Mouse (Mus musculus): ENCODE results near the gene Olfr1260. TPM values are rescaled to one million over a fixed set of nuclear protein-coding genes. Genes with fewer than 3 reads are reported as not detected.

The Olfr1260 gene
- total RNA-seq, 1 experiment, result not detected

DNA sequence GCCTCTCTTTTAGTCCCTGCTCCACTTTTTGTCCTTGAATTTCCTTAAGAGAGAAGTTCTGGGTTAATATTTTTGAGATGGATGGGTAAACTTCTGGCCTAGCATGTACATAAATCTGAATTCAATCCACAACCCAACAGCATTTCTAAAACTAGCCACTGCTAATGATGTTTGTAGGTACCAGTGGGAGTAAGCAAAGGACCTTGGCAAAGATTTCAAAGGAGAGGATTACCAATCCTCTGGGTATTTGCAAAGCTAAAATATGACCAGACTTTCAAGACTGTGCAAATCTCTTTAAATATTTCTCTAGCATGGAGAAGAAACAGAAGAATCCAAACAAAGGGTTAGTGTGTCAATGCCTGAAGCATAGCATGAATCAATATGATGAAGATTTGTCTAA, 25.7 kb downstream of the Olfr1260 start, which contains the start of gene Olfr1262:
TSS of gene Olfr1262 (plus strand) at position 301 of the 400 bp plus-strand sequence.
- Histone ChIP-seq H3K9ac (ENCODE audit: insufficient read depth, low read depth, low read length, poor library complexity, severe bottlenecking) (no peak within 1 kb of the TSS), H3K4me3 (ENCODE audit: insufficient read depth in 1 of 2, low read depth in 1 of 2, low read length in 2 of 2, poor library complexity in 1 of 2, severe bottlenecking in 1 of 2) (no peak within 1 kb of the TSS), H3K9me3 (ENCODE audit: control insufficient read depth, insufficient read depth, low read depth, low read length) (no peaks in the 10 kb centered on the region), H3K4me1 (ENCODE audit: control insufficient read depth in 2 of 2, insufficient read depth in 2 of 2, low read length in 2 of 2, poor library complexity in 1 of 2) (no peaks in the 10 kb centered on the region), H3K36me3 (ENCODE audit: control insufficient read depth, insufficient read depth, low read length, poor library complexity, severe bottlenecking) (no peaks in the 10 kb centered on the region), H3K27ac (ENCODE audit: insufficient read depth, low read depth, low read length, poor library complexity, severe bottlenecking) (no peak within 1 kb of the TSS)
- TF ChIP-seq ZNF384 (IDR thresholded peaks at IDR 0.05; ENCODE audit: low read depth, low read length) (no peak), ZC3H11A (IDR thresholded peaks at IDR 0.05; ENCODE audit: borderline replicate concordance, low read depth, low read length) (no peak), HCFC1 (IDR thresholded peaks at IDR 0.05; ENCODE audit: borderline replicate concordance, insufficient read depth, low read length) (no peak), CHD2 (IDR thresholded peaks at IDR 0.05; ENCODE audit: low read depth, low read length) (no peak), MAFK (IDR thresholded peaks at IDR 0.05; ENCODE audit: insufficient read depth, low read depth, low read length) (no peak)
- in situ Hi-C loops (cut with MboI; ENCODE audit: low sequenced_read_pairs in 2 of 2, unreplicated experiment in 2 of 2), result no loop called here
- DNase-seq (ENCODE audit: low read depth, low spot score), result no peak

DNA sequence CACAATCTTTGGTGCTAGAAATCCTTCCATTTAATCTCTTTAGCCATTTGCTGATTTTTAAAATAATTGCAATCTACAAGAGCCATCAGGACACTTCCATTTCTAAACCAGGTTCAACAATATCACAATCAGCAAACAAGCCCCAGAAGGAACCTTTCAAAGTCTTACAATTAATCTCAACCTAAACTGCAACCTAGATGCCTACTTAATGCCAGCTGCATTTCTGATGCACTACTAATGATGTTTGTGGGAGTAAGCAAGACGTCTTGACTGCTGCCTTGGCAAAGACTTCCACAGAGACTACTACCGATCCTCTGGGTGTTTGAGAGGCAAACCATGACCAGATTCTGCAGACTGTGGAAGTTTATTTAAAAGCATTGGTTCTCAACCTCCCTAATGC, 37.7 kb downstream of the Olfr1260 start, which contains the start of gene Olfr1263:
TSS of gene Olfr1263 (plus strand) at position 301 of the 400 bp plus-strand sequence.
- H3K36me3 ChIP-seq (ENCODE audit: control insufficient read depth, insufficient read depth, low read length, poor library complexity, severe bottlenecking), result no peaks in the 10 kb centered on the region
- no peak within 1 kb of the TSS for H3K4me3 ChIP-seq (ENCODE audit: insufficient read depth in 1 of 2, low read depth in 1 of 2, low read length in 2 of 2, poor library complexity in 1 of 2, severe bottlenecking in 1 of 2)
- H3K9me3 ChIP-seq (ENCODE audit: control insufficient read depth, insufficient read depth, low read depth, low read length), result no peaks in the 10 kb centered on the region
- no peak for DNase-seq (ENCODE audit: low read depth, low spot score)
- no peak within 1 kb of the TSS for H3K27ac ChIP-seq (ENCODE audit: insufficient read depth, low read depth, low read length, poor library complexity, severe bottlenecking)
- in situ Hi-C loops (cut with MboI; ENCODE audit: low sequenced_read_pairs in 2 of 2, unreplicated experiment in 2 of 2), result no loop called here
- H3K4me1 ChIP-seq (ENCODE audit: control insufficient read depth in 2 of 2, insufficient read depth in 2 of 2, low read length in 2 of 2, poor library complexity in 1 of 2), result no peaks in the 10 kb centered on the region
- no peak for TF ChIP-seq ZC3H11A (IDR thresholded peaks at IDR 0.05; ENCODE audit: borderline replicate concordance, low read depth, low read length)
- no peak for TF ChIP-seq ZNF384 (IDR thresholded peaks at IDR 0.05; ENCODE audit: low read depth, low read length)
- no peak for TF ChIP-seq CHD2 (IDR thresholded peaks at IDR 0.05; ENCODE audit: low read depth, low read length)
- TF ChIP-seq HCFC1 (IDR thresholded peaks at IDR 0.05; ENCODE audit: borderline replicate concordance, insufficient read depth, low read length), result no peak
- TF ChIP-seq MAFK (IDR thresholded peaks at IDR 0.05; ENCODE audit: insufficient read depth, low read depth, low read length), result no peak
- H3K9ac ChIP-seq (ENCODE audit: insufficient read depth, low read depth, low read length, poor library complexity, severe bottlenecking), result no peak within 1 kb of the TSS

DNA sequence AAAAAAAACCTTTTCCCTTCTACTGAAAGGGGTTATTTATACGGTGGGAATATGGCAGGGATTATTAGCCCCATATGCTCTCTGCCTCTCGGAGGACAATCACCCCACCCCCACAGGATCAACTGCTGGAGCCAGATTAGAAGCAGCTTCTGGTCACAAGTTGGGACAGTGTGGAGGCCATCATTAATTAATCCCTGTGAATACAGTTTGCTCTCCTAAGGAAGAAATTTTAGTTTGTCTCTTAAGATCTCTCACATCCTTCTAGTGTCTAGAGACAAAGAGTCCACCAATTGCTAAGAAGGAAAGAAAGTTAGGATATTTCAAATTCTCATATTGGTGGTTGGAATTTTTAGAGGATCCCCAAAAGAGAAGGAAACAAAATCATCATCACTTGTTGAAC, 51.3 kb downstream of the Olfr1260 start, which contains the start of gene Olfr1264:
TSS of gene Olfr1264 (minus strand) at position 101 of the 400 bp plus-strand sequence.
- Histone ChIP-seq H3K9ac (ENCODE audit: insufficient read depth, low read depth, low read length, poor library complexity, severe bottlenecking) (no peak within 1 kb of the TSS), H3K4me3 (ENCODE audit: insufficient read depth in 1 of 2, low read depth in 1 of 2, low read length in 2 of 2, poor library complexity in 1 of 2, severe bottlenecking in 1 of 2) (no peak within 1 kb of the TSS), H3K4me1 (ENCODE audit: control insufficient read depth in 2 of 2, insufficient read depth in 2 of 2, low read length in 2 of 2, poor library complexity in 1 of 2) (no peaks in the 10 kb centered on the region), H3K36me3 (ENCODE audit: control insufficient read depth, insufficient read depth, low read length, poor library complexity, severe bottlenecking) (no peaks in the 10 kb centered on the region), H3K9me3 (ENCODE audit: control insufficient read depth, insufficient read depth, low read depth, low read length) (no peaks in the 10 kb centered on the region), H3K27ac (ENCODE audit: insufficient read depth, low read depth, low read length, poor library complexity, severe bottlenecking) (no peak within 1 kb of the TSS)
- in situ Hi-C loops (cut with MboI; ENCODE audit: low sequenced_read_pairs in 2 of 2, unreplicated experiment in 2 of 2), result no loop called here
- no peak for DNase-seq (ENCODE audit: low read depth, low spot score)
- TF ChIP-seq ZNF384 (IDR thresholded peaks at IDR 0.05; ENCODE audit: low read depth, low read length) (no peak), ZC3H11A (IDR thresholded peaks at IDR 0.05; ENCODE audit: borderline replicate concordance, low read depth, low read length) (no peak), MAFK (IDR thresholded peaks at IDR 0.05; ENCODE audit: insufficient read depth, low read depth, low read length) (no peak), HCFC1 (IDR thresholded peaks at IDR 0.05; ENCODE audit: borderline replicate concordance, insufficient read depth, low read length) (no peak), CHD2 (IDR thresholded peaks at IDR 0.05; ENCODE audit: low read depth, low read length) (no peak)

Other genes with a start within 250 kb of the Olfr1260 start
- gene Olfr1252, start 249.3 kb upstream of the Olfr1260 start, total RNA-seq (2012; rRNA removed), result not detected in 2 replicates
- not detected in 2 replicates for gene Olfr1253, start 217.2 kb upstream of the Olfr1260 start, total RNA-seq (2012; rRNA removed)
- gene Olfr1254, start 180.7 kb upstream of the Olfr1260 start, total RNA-seq (2012; rRNA removed), result not detected in 2 replicates
- gene Olfr1255, start 162.3 kb upstream of the Olfr1260 start, total RNA-seq (2012; rRNA removed), result not detected in 2 replicates
- gene Olfr1256, start 132.8 kb upstream of the Olfr1260 start, total RNA-seq (2012; rRNA removed), result not detected in 2 replicates
- not detected in 2 replicates for gene Olfr48, start 126.1 kb upstream of the Olfr1260 start, total RNA-seq (2012; rRNA removed)
- gene Olfr1257, start 95.9 kb upstream of the Olfr1260 start, total RNA-seq (2012; rRNA removed), result not detected in 2 replicates
- not detected in 2 replicates for gene Olfr1258, start 47.0 kb upstream of the Olfr1260 start, total RNA-seq (2012; rRNA removed)
- gene Olfr1259, start 25.7 kb upstream of the Olfr1260 start, total RNA-seq (2012; rRNA removed), result not detected in 2 replicates
- not detected in 2 replicates for gene Olfr1261, start 16.9 kb downstream of the Olfr1260 start, total RNA-seq (2012; rRNA removed)
- not detected in 2 replicates for gene Olfr1262, start 25.8 kb downstream of the Olfr1260 start, total RNA-seq (2012; rRNA removed)
- gene Olfr1263, start 37.8 kb downstream of the Olfr1260 start, total RNA-seq (2012; rRNA removed), result not detected in 2 replicates
- not detected in 2 replicates for gene Olfr1264, start 51.2 kb downstream of the Olfr1260 start, total RNA-seq (2012; rRNA removed)
- not detected in 2 replicates for gene Olfr1265, start 61.0 kb downstream of the Olfr1260 start, total RNA-seq (2012; rRNA removed)
- not detected in 2 replicates for gene Olfr140, start 89.3 kb downstream of the Olfr1260 start, total RNA-seq (2012; rRNA removed)
- not detected in 2 replicates for gene Olfr1269, start 147.1 kb downstream of the Olfr1260 start, total RNA-seq (2012; rRNA removed)
- gene Olfr32, start 168.0 kb downstream of the Olfr1260 start, total RNA-seq (2012; rRNA removed), result not detected in 2 replicates
- gene Olfr1270, start 178.8 kb downstream of the Olfr1260 start, total RNA-seq (2012; rRNA removed), result not detected in 2 replicates

All from ES-E14 (cell line).